Mouse (Mus musculus): ENCODE measurements around the gene Taf9b. TPM values are rescaled to one million over a fixed set of nuclear protein-coding genes. Genes with fewer than 3 reads are reported as not detected.
A peak's percentile ranks its signal among the peaks of the same experiment; 100 is the strongest.

Taf9b gene
- 1 to 10 TPM; 9.5 to 9.7 TPM for total RNA-seq (2021)
- long read RNA-seq, experiment 1, transcript Taf9b-201 (7 exons, 2,633 nt): major isoform, 13 of 13 reads
- long read RNA-seq, experiment 1, partial matches to known transcripts: 0 of 13 reads
- long read RNA-seq, experiment 1, other reads (novel, unspliced or antisense): 0 of 13 reads
- long read RNA-seq, experiment 2, transcript Taf9b-201 (7 exons, 2,633 nt): major isoform, 15 of 17 reads
- long read RNA-seq, experiment 2, partial matches to known transcripts: 0 of 17 reads
- long read RNA-seq, experiment 2, other reads (novel, unspliced or antisense): 2 of 17 reads

- no peak for DNase-seq (ENCODE audit: low spot score)
These were observed at the start of gene Taf9b for GRCm38 (mm10) chrX:106221058-106221457. Gene Taf9b (minus strand): TSS chrX:106221158.

- no peak for DNase-seq (ENCODE audit: low spot score)
These were observed 34.3 kb upstream of the Taf9b start, which contains the start of gene Fnd3c2 for GRCm38 (mm10) chrX:106255276-106255675. Gene Fnd3c2 (minus strand): TSS chrX:106255376.

- peak; percentile 53 for DNase-seq (ENCODE audit: low spot score)
These were observed 1.6 kb downstream of the Taf9b start for GRCm38 (mm10) chrX:106219171-106220032.

GRCm38 (mm10) chrX:106209100-106209499 lies 11.9 kb downstream of the Taf9b start:
- DNase-seq (ENCODE audit: low spot score): no peak

- no peak for DNase-seq (ENCODE audit: low spot score)
These were observed 22.1 kb downstream of the Taf9b start for GRCm38 (mm10) chrX:106198904-106199303.

- no peak for DNase-seq (ENCODE audit: low spot score)
These were observed 23.6 kb downstream of the Taf9b start for GRCm38 (mm10) chrX:106197308-106197707.

- DNase-seq (ENCODE audit: low spot score): peak; percentile 47
These were observed 26.6 kb downstream of the Taf9b start for GRCm38 (mm10) chrX:106194361-106194760.

GRCm38 (mm10) chrX:106190091-106190490 lies 30.9 kb downstream of the Taf9b start:
- DNase-seq (ENCODE audit: low spot score): no peak

GRCm38 (mm10) chrX:106189356-106189755 lies 31.6 kb downstream of the Taf9b start:
- DNase-seq (ENCODE audit: low spot score): no peak

GRCm38 (mm10) chrX:106187737-106188136 lies 33.2 kb downstream of the Taf9b start:
- DNase-seq (ENCODE audit: low spot score): peak; percentile 26

- DNase-seq (ENCODE audit: low spot score): peak; percentile 93
These were observed 34.0 kb downstream of the Taf9b start, which contains the start of gene Pgk1 for GRCm38 (mm10) chrX:106186713-106187649. Gene Pgk1 (plus strand): TSS chrX:106187100.

- no peak for DNase-seq (ENCODE audit: low spot score)
These were observed 35.3 kb downstream of the Taf9b start for GRCm38 (mm10) chrX:106185706-106186105.

- no peak for DNase-seq (ENCODE audit: low spot score)
These were observed 36.7 kb downstream of the Taf9b start for GRCm38 (mm10) chrX:106184279-106184678.

GRCm38 (mm10) chrX:106176331-106176730 lies 44.6 kb downstream of the Taf9b start:
- DNase-seq (ENCODE audit: low spot score): no peak

GRCm38 (mm10) chrX:106171853-106172154 lies 49.2 kb downstream of the Taf9b start:
- no peak for DNase-seq (ENCODE audit: low spot score)

GRCm38 (mm10) chrX:106171106-106171852 lies 49.7 kb downstream of the Taf9b start:
- peak; percentile 62 for DNase-seq (ENCODE audit: low spot score)

- no peak for DNase-seq (ENCODE audit: low spot score)
These were observed 55.9 kb downstream of the Taf9b start for GRCm38 (mm10) chrX:106165089-106165488.

- no peak for DNase-seq (ENCODE audit: low spot score)
These were observed 56.4 kb downstream of the Taf9b start for GRCm38 (mm10) chrX:106164555-106164954.

- no peak for DNase-seq (ENCODE audit: low spot score)
These were observed 57.0 kb downstream of the Taf9b start for GRCm38 (mm10) chrX:106163995-106164394.
